Mouse (Mus musculus) erythroblast, adult 5-6 weeks (primary cell): ENCODE measurements around the gene Nup214. TPM values are rescaled to one million over a fixed set of nuclear protein-coding genes. Genes with fewer than 3 reads are reported as not detected.

Experiments
- ATAC-seq: replicated peaks from 2 replicates; pipeline ENCODE4 v1.8.0; 2016; ENCODE audit warnings: moderate number of reproducible peaks, mild to moderate bottlenecking, moderate TSS enrichment, inconsistent platforms; ENCODE audit not compliant: poor library complexity, low FRiP score, severe bottlenecking
- total RNA-seq, 2 experiments: library from RNA; stranded (forward) in 1 of 2; stranded (reverse) in 1 of 2; fragments of 150-400 nt in 1 of 2; fragments of 200-764, 138-1000 nt in 1 of 2; gene quantifications; 2 replicates each; pipeline versions ENCODE4 v1.2.3 to v1.2.4; 2015 to 2017; ENCODE audit warnings: low replicate concordance in 2 of 2

The Nup214 gene
- total RNA-seq, 2 experiments from 2014 or later = 13.4 to 14.7 TPM

- ATAC-seq = peak; percentile 75
Observed at GRCm38 (mm10) chr2:32085231-32085630, 111.0 kb downstream of the Nup214 start.

GRCm38 (mm10) chr2:32087606-32088005, 113.4 kb downstream of the Nup214 start:
- ATAC-seq = no peak

GRCm38 (mm10) chr2:32088372-32088981, 114.2 kb downstream of the Nup214 start:
- ATAC-seq = no peak

- ATAC-seq = no peak
Observed at GRCm38 (mm10) chr2:32089606-32090005, 115.4 kb downstream of the Nup214 start.

- ATAC-seq = no peak
Observed at GRCm38 (mm10) chr2:32090145-32090544, 115.9 kb downstream of the Nup214 start.

- no peak for ATAC-seq
Observed at GRCm38 (mm10) chr2:32091956-32092355, 117.7 kb downstream of the Nup214 start.

GRCm38 (mm10) chr2:32094001-32094707, 119.9 kb downstream of the Nup214 start:
- ATAC-seq = 0 out of 2 replicates have a peak, but pooled peaks have one; percentile 20

GRCm38 (mm10) chr2:32095351-32096121, 121.3 kb downstream of the Nup214 start, which contains the start of gene Plpp7:
Gene Plpp7, plus strand, starts transcription at chr2:32095528.
- ATAC-seq = no peak

- ATAC-seq = no peak
Observed at GRCm38 (mm10) chr2:32096122-32096420, 121.8 kb downstream of the Nup214 start.

- ATAC-seq = no peak
Observed at GRCm38 (mm10) chr2:32102944-32103343, 128.7 kb downstream of the Nup214 start.

GRCm38 (mm10) chr2:32103557-32103956, 129.3 kb downstream of the Nup214 start:
- ATAC-seq = no peak

Other genes starting within 250 kb of the Nup214 start
- not detected in 2 replicates for gene Qrfp, start 163.9 kb upstream of the Nup214 start, total RNA-seq (2015; ENCODE audit: low replicate concordance)
- not detected in 2 replicates for gene Qrfp, start 163.9 kb upstream of the Nup214 start, total RNA-seq (2017; ENCODE audit: low replicate concordance)
- not detected in 2 replicates for gene Fibcd1, start 128.4 kb upstream of the Nup214 start, total RNA-seq (2015; ENCODE audit: low replicate concordance)
- gene Fibcd1, start 128.4 kb upstream of the Nup214 start, total RNA-seq (2017; ENCODE audit: low replicate concordance) = not detected in 2 replicates
- gene Lamc3, start 87.1 kb upstream of the Nup214 start, total RNA-seq (2015; ENCODE audit: low replicate concordance) = not detected in 2 replicates
- not detected in 2 replicates for gene Lamc3, start 87.1 kb upstream of the Nup214 start, total RNA-seq (2017; ENCODE audit: low replicate concordance)
- not detected in 2 replicates for gene Aif1l, start 24.3 kb upstream of the Nup214 start, total RNA-seq (2015; ENCODE audit: low replicate concordance)
- gene Aif1l, start 24.3 kb upstream of the Nup214 start, total RNA-seq (2017; ENCODE audit: low replicate concordance) = not detected in 2 replicates
- gene Fam78a, start 110.4 kb downstream of the Nup214 start, total RNA-seq (2015; ENCODE audit: low replicate concordance) = 9.6 and 16.9 TPM in 2 replicates
- gene Fam78a, start 110.4 kb downstream of the Nup214 start, total RNA-seq (2017; ENCODE audit: low replicate concordance) = 19.7 and 23.0 TPM in 2 replicates
- gene Plpp7, start 121.1 kb downstream of the Nup214 start, total RNA-seq (2015; ENCODE audit: low replicate concordance) = not detected in 2 replicates
- 0.60 TPM in 1 of 2 replicates, not detected in the other for gene Plpp7, start 121.1 kb downstream of the Nup214 start, total RNA-seq (2017; ENCODE audit: low replicate concordance)
- 12.3 and 13.0 TPM in 2 replicates for gene Prrc2b, start 176.6 kb downstream of the Nup214 start, total RNA-seq (2015; ENCODE audit: low replicate concordance)
- 10.8 and 13.7 TPM in 2 replicates for gene Prrc2b, start 176.6 kb downstream of the Nup214 start, total RNA-seq (2017; ENCODE audit: low replicate concordance)